Mouse (Mus musculus): Measurements from ENCODE around the gene Fam107b. TPM values are rescaled to one million over a fixed set of nuclear protein-coding genes. Genes with fewer than 3 reads are reported as not detected.

The Fam107b gene
- polyA plus RNA-seq (2014; fragmentation: Nextera tagmentation; extraction: Ambion mirVana) = 26.5 and 27.0 TPM in 2 replicates

- H3K9ac ChIP-seq (ENCODE audit: low read length) = no peak within 1 kb of the TSS
- H3K36me3 ChIP-seq (ENCODE audit: control insufficient read depth, insufficient read depth, low read length) = no peaks in the 10 kb centered on the region
- H3K4me1 ChIP-seq (ENCODE audit: control insufficient read depth in 2 of 2, insufficient read depth in 2 of 2, low read length in 2 of 2) = no peaks in the 10 kb centered on the region
- ATAC-seq (ENCODE audit: insufficient number of reproducible peaks, insufficient read depth, low FRiP score, low read depth) = no peak
- WGBS = 64% methylated on average over 12 of the region's 12 CpGs
- no peak within 1 kb of the TSS for H3K4me2 ChIP-seq (ENCODE audit: low read length)
- H3K4me3 ChIP-seq (ENCODE audit: control insufficient read depth in 1 of 2, insufficient read depth in 1 of 2, low read depth in 1 of 2, low read length in 2 of 2) = no peak within 1 kb of the TSS
- H3K9me3 ChIP-seq (ENCODE audit: control insufficient read depth, low read length) = no peaks in the 10 kb centered on the region
- no peak within 1 kb of the TSS for H3K27ac ChIP-seq (replicated peaks in 1 of 2; ENCODE audit: control insufficient read depth in 1 of 2, insufficient read depth in 1 of 2, low read depth in 2 of 2, low read length in 2 of 2)
- H3K27me3 ChIP-seq (ENCODE audit: control insufficient read depth, insufficient read depth, low read length) = no peaks in the 10 kb centered on the region
Observed at GRCm38 (mm10) chr2:3570186-3570585, at the start of gene Fam107b. Fam107b (plus strand) TSS chr2:3570488.

DNA sequence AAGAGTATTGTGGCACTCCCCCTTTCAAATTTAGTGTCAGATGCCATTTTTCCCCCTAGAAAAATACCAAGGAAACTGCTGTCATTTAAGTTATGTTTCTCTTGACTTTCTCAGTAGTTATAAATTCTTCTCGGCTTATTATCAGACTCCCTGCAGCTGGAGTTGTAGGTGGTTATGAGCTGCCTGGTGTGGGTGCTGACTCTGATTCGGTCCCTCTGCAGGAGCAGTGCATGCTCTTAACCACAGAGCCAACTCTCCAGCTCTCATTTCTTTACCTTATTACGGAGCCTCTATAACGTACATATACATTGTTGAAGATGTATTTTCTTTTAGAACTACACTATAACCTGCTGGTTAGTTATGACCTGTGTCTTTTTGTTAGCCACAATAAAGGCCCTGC is 47.7 kb upstream of the Fam107b start:
- no peak overlapping the region for H3K4me2 ChIP-seq (ENCODE audit: low read length)
- no peaks in the 10 kb centered on the region for H3K36me3 ChIP-seq (ENCODE audit: control insufficient read depth, insufficient read depth, low read length)
- ATAC-seq (ENCODE audit: insufficient number of reproducible peaks, insufficient read depth, low FRiP score, low read depth) = no peak
- no peaks in the 10 kb centered on the region for H3K9me3 ChIP-seq (ENCODE audit: control insufficient read depth, low read length)
- H3K27me3 ChIP-seq (ENCODE audit: control insufficient read depth, insufficient read depth, low read length) = no peaks in the 10 kb centered on the region
- H3K9ac ChIP-seq (ENCODE audit: low read length) = no peak overlapping the region
- no peak overlapping the region for H3K27ac ChIP-seq (replicated peaks in 1 of 2; ENCODE audit: control insufficient read depth in 1 of 2, insufficient read depth in 1 of 2, low read depth in 2 of 2, low read length in 2 of 2)
- no peaks in the 10 kb centered on the region for H3K4me1 ChIP-seq (ENCODE audit: control insufficient read depth in 2 of 2, insufficient read depth in 2 of 2, low read length in 2 of 2)
- WGBS = 73% methylated on average over 4 of the region's 4 CpGs
- H3K4me3 ChIP-seq (ENCODE audit: control insufficient read depth in 1 of 2, insufficient read depth in 1 of 2, low read depth in 1 of 2, low read length in 2 of 2) = no peak overlapping the region

DNA sequence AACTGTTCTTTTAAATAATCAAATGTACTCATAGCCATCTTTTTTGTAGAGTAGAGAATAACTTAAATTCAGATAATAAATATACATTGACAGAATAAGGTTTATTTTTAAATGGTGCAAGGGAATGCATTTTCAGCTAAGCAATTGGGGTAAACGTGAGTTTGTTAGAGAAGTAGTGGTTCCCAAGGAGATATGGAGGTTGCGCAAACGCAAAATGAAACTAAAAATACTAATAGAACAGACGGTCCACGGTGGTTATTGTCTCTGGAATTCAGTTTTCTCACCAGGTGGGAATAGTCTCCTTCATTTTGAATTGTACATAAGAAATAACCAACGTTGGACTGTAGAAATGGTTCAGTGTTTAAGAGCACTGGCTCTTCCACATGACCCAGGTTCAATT is 44.0 kb upstream of the Fam107b start:
- ATAC-seq (ENCODE audit: insufficient number of reproducible peaks, insufficient read depth, low FRiP score, low read depth) = no peak
- 0 out of 2 replicates have a peak, but pooled peaks cover 2% of the 10 kb centered on the region for H3K9me3 ChIP-seq (ENCODE audit: control insufficient read depth, low read length)
- no peak overlapping the region for H3K4me2 ChIP-seq (ENCODE audit: low read length)
- H3K36me3 ChIP-seq (ENCODE audit: control insufficient read depth, insufficient read depth, low read length) = no peaks in the 10 kb centered on the region
- H3K4me3 ChIP-seq (ENCODE audit: control insufficient read depth in 1 of 2, insufficient read depth in 1 of 2, low read depth in 1 of 2, low read length in 2 of 2) = no peak overlapping the region
- H3K9ac ChIP-seq (ENCODE audit: low read length) = no peak overlapping the region
- no peak overlapping the region for H3K27ac ChIP-seq (replicated peaks in 1 of 2; ENCODE audit: control insufficient read depth in 1 of 2, insufficient read depth in 1 of 2, low read depth in 2 of 2, low read length in 2 of 2)
- H3K4me1 ChIP-seq (ENCODE audit: control insufficient read depth in 2 of 2, insufficient read depth in 2 of 2, low read length in 2 of 2) = no peaks in the 10 kb centered on the region
- H3K27me3 ChIP-seq (ENCODE audit: control insufficient read depth, insufficient read depth, low read length) = no peaks in the 10 kb centered on the region
- WGBS = 68% methylated on average over 6 of the region's 6 CpGs

GRCm38 (mm10) chr2:3541307-3542079 is 28.8 kb upstream of the Fam107b start:
- H3K4me2 ChIP-seq (ENCODE audit: low read length) = no peak overlapping the region
- H3K9me3 ChIP-seq (ENCODE audit: control insufficient read depth, low read length) = no peaks in the 10 kb centered on the region
- peaks cover 0 to 3% of the 10 kb centered on the region in 2 experiments; a peak in 1 of 4 replicates for H3K4me1 ChIP-seq (ENCODE audit: control insufficient read depth in 2 of 2, insufficient read depth in 2 of 2, low read length in 2 of 2)
- 59% methylated on average over 9 of the region's 9 CpGs for WGBS
- H3K36me3 ChIP-seq (ENCODE audit: control insufficient read depth, insufficient read depth, low read length) = no peaks in the 10 kb centered on the region
- H3K27me3 ChIP-seq (ENCODE audit: control insufficient read depth, insufficient read depth, low read length) = no peaks in the 10 kb centered on the region
- no peak for ATAC-seq (ENCODE audit: insufficient number of reproducible peaks, insufficient read depth, low FRiP score, low read depth)
- no peak overlapping the region for H3K9ac ChIP-seq (ENCODE audit: low read length)
- H3K27ac ChIP-seq (replicated peaks in 1 of 2; ENCODE audit: control insufficient read depth in 1 of 2, insufficient read depth in 1 of 2, low read depth in 2 of 2, low read length in 2 of 2) = no peak overlapping the region
- H3K4me3 ChIP-seq (ENCODE audit: control insufficient read depth in 1 of 2, insufficient read depth in 1 of 2, low read depth in 1 of 2, low read length in 2 of 2) = no peak overlapping the region

DNA sequence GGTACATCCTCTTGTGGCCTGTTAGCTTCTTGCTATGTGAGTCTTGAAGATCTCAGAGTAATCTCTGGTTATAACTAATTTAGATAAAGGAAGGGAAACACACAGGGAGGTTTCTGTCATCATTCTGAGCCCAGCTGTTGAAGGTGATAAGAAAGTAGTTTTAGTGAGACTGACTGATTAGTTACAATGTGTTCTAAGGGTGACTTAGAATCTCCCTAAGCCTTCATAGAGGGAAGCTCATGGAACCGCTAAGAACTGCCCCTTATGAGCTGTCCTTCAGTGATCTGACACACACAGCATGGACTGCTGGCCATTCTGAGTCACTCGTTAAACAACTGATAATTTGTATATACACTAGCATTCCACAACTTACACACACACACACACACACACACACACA is 24.2 kb upstream of the Fam107b start:
- peaks cover 0 to 3% of the 10 kb centered on the region in 2 experiments; a peak in 1 of 4 replicates for H3K4me1 ChIP-seq (ENCODE audit: control insufficient read depth in 2 of 2, insufficient read depth in 2 of 2, low read length in 2 of 2)
- H3K4me3 ChIP-seq (ENCODE audit: control insufficient read depth in 1 of 2, insufficient read depth in 1 of 2, low read depth in 1 of 2, low read length in 2 of 2) = no peak overlapping the region
- no peak for ATAC-seq (ENCODE audit: insufficient number of reproducible peaks, insufficient read depth, low FRiP score, low read depth)
- 43% methylated on average over 2 of the region's 2 CpGs for WGBS
- H3K36me3 ChIP-seq (ENCODE audit: control insufficient read depth, insufficient read depth, low read length) = no peaks in the 10 kb centered on the region
- H3K4me2 ChIP-seq (ENCODE audit: low read length) = no peak overlapping the region
- H3K27ac ChIP-seq (replicated peaks in 1 of 2; ENCODE audit: control insufficient read depth in 1 of 2, insufficient read depth in 1 of 2, low read depth in 2 of 2, low read length in 2 of 2) = no peak overlapping the region
- H3K9me3 ChIP-seq (ENCODE audit: control insufficient read depth, low read length) = no peaks in the 10 kb centered on the region
- H3K9ac ChIP-seq (ENCODE audit: low read length) = no peak overlapping the region
- H3K27me3 ChIP-seq (ENCODE audit: control insufficient read depth, insufficient read depth, low read length) = no peaks in the 10 kb centered on the region

DNA sequence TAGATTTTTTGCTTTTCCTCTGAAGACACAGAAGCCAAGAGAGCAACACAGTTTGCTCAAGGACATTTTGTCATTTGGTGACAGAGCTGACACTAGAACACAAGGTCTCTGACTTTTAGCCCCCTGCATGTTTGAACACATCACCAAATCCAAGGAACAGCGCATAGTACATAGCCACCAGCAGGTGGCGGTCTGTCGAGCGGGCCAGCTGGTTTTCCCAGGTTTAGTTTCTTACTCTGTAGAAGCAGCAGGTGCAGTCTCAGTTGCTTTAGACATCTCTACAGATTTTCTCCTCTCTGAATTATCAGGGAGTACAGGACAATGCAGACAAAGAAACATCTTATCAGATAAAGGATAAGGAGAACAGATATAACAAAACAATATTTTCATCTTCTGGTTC is 23.7 kb upstream of the Fam107b start:
- no peak overlapping the region for H3K9ac ChIP-seq (ENCODE audit: low read length)
- ATAC-seq (ENCODE audit: insufficient number of reproducible peaks, insufficient read depth, low FRiP score, low read depth) = no peak
- H3K4me3 ChIP-seq (ENCODE audit: control insufficient read depth in 1 of 2, insufficient read depth in 1 of 2, low read depth in 1 of 2, low read length in 2 of 2) = no peak overlapping the region
- H3K27ac ChIP-seq (replicated peaks in 1 of 2; ENCODE audit: control insufficient read depth in 1 of 2, insufficient read depth in 1 of 2, low read depth in 2 of 2, low read length in 2 of 2) = no peak overlapping the region
- WGBS = 4% methylated on average over 4 of the region's 4 CpGs
- peaks cover 0 to 3% of the 10 kb centered on the region in 2 experiments; a peak in 1 of 4 replicates for H3K4me1 ChIP-seq (ENCODE audit: control insufficient read depth in 2 of 2, insufficient read depth in 2 of 2, low read length in 2 of 2)
- H3K9me3 ChIP-seq (ENCODE audit: control insufficient read depth, low read length) = no peaks in the 10 kb centered on the region
- no peaks in the 10 kb centered on the region for H3K27me3 ChIP-seq (ENCODE audit: control insufficient read depth, insufficient read depth, low read length)
- H3K4me2 ChIP-seq (ENCODE audit: low read length) = no peak overlapping the region
- no peaks in the 10 kb centered on the region for H3K36me3 ChIP-seq (ENCODE audit: control insufficient read depth, insufficient read depth, low read length)

- no peaks in the 10 kb centered on the region for H3K4me1 ChIP-seq (ENCODE audit: control insufficient read depth in 2 of 2, insufficient read depth in 2 of 2, low read length in 2 of 2)
- no peak overlapping the region for H3K4me3 ChIP-seq (ENCODE audit: control insufficient read depth in 1 of 2, insufficient read depth in 1 of 2, low read depth in 1 of 2, low read length in 2 of 2)
- WGBS = 78% methylated on average over 11 of the region's 11 CpGs
- H3K27me3 ChIP-seq (ENCODE audit: control insufficient read depth, insufficient read depth, low read length) = no peaks in the 10 kb centered on the region
- no peak overlapping the region for H3K9ac ChIP-seq (ENCODE audit: low read length)
- ATAC-seq (ENCODE audit: insufficient number of reproducible peaks, insufficient read depth, low FRiP score, low read depth) = no peak
- no peaks in the 10 kb centered on the region for H3K36me3 ChIP-seq (ENCODE audit: control insufficient read depth, insufficient read depth, low read length)
- H3K9me3 ChIP-seq (ENCODE audit: control insufficient read depth, low read length) = no peaks in the 10 kb centered on the region
- H3K27ac ChIP-seq (replicated peaks in 1 of 2; ENCODE audit: control insufficient read depth in 1 of 2, insufficient read depth in 1 of 2, low read depth in 2 of 2, low read length in 2 of 2) = no peak overlapping the region
- no peak overlapping the region for H3K4me2 ChIP-seq (ENCODE audit: low read length)
Observed at GRCm38 (mm10) chr2:3570606-3571005, 318 bp downstream of the Fam107b start.

DNA sequence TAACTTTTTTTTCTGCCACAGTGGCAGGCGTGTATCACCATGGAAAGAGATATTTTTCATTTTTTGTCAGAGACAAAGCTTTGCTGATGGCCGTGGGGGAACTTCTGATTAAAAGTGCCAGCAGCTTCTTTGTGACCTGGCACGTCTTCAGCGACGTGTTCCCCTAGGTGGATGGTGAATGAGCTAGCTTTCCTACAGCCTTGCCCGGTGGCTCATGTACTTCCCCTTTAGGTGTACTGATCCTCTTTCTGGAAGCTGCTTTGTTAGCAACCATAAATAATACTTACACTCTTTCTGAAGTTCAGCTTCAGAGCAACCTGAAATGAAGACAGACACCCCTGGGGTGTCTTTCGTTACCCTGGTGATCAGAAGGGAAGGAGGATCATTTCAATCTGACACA is 3.6 kb downstream of the Fam107b start:
- Histone ChIP-seq H3K27ac (replicated peaks in 1 of 2; ENCODE audit: control insufficient read depth in 1 of 2, insufficient read depth in 1 of 2, low read depth in 2 of 2, low read length in 2 of 2) (no peak overlapping the region), H3K4me1 (ENCODE audit: control insufficient read depth in 2 of 2, insufficient read depth in 2 of 2, low read length in 2 of 2) (peaks cover 0 to 2% of the 10 kb centered on the region in 2 experiments; a peak in 1 of 4 replicates), H3K9me3 (ENCODE audit: control insufficient read depth, low read length) (no peaks in the 10 kb centered on the region), H3K9ac (ENCODE audit: low read length) (no peak overlapping the region), H3K27me3 (ENCODE audit: control insufficient read depth, insufficient read depth, low read length) (no peaks in the 10 kb centered on the region), H3K4me2 (ENCODE audit: low read length) (no peak overlapping the region), H3K4me3 (ENCODE audit: control insufficient read depth in 1 of 2, insufficient read depth in 1 of 2, low read depth in 1 of 2, low read length in 2 of 2) (no peak overlapping the region), H3K36me3 (ENCODE audit: control insufficient read depth, insufficient read depth, low read length) (no peaks in the 10 kb centered on the region)
- 80% methylated on average over 7 of the region's 7 CpGs for WGBS
- no peak for ATAC-seq (ENCODE audit: insufficient number of reproducible peaks, insufficient read depth, low FRiP score, low read depth)

Data from heart, embryonic 14.5 days (tissue).